ENCODE assay signal across 31 mouse cellular contexts in genomic region chr2:181589732-181590105, GRCm38 (mm10). TPM values are rescaled to one million over a fixed set of nuclear protein-coding genes. Genes with fewer than 3 reads are reported as not detected.
DNase-seq lines count a peak whose midpoint lies in the region; ATAC-seq lines count a peak whose summit lies in the region.
"Had no signal": no experiment of that assay in that cellular context is flagged by ENCODE, and none has a peak within 500 bp of the region (broad histone marks: within the 10 kb centered on the region; RNA-seq: fewer than 3 reads in every experiment).

No protein-coding gene starts in this region.

- no peak overlapping the region for H3K27ac ChIP-seq in liver, embryonic 13.5 days
- no peak overlapping the region for H3K27ac ChIP-seq in liver, embryonic 11.5 days (ENCODE audit: low read depth, low read length)
- H3K27ac ChIP-seq: forebrain, embryonic 13.5 days; heart, embryonic 13.5 days; hindbrain, embryonic 10.5 days; hindbrain, embryonic 15.5 days; liver, embryonic 15.5 days; lung, embryonic 15.5 days; neural tube, embryonic 12.5 days; stomach, embryonic 15.5 days had no signal

- peaks cover 38% of the 10 kb centered on the region for H3K4me1 ChIP-seq in liver, embryonic 13.5 days (replicated peaks)
- peaks cover 24% of the 10 kb centered on the region for H3K4me1 ChIP-seq in liver, embryonic 11.5 days (replicated peaks; ENCODE audit: control insufficient read depth, insufficient read depth, low read length)

- no peak overlapping the region for H3K4me2 ChIP-seq in liver, embryonic 13.5 days
- H3K4me2 ChIP-seq in liver, embryonic 11.5 days = no peak overlapping the region
- H3K4me2 ChIP-seq: forebrain, embryonic 13.5 days; heart, embryonic 13.5 days; hindbrain, embryonic 15.5 days; liver, embryonic 15.5 days; lung, embryonic 15.5 days; midbrain, embryonic 11.5 days; neural tube, embryonic 12.5 days; stomach, embryonic 15.5 days had no signal

- WGBS in liver, embryonic 13.5 days (ENCODE audit: insufficient replicate concordance) = 82% methylated on average over 9 of the region's 9 CpGs
- 95% methylated on average over 9 of the region's 9 CpGs for WGBS in liver, embryonic 11.5 days

- no peaks in the 10 kb centered on the region for H3K9me3 ChIP-seq in liver, embryonic 13.5 days (replicated peaks)
- no peaks in the 10 kb centered on the region for H3K9me3 ChIP-seq in liver, embryonic 11.5 days (ENCODE audit: control insufficient read depth, low read length)
- H3K9me3 ChIP-seq: forebrain, embryonic 13.5 days; G1E; heart, embryonic 13.5 days; hindbrain, embryonic 10.5 days; hindbrain, embryonic 15.5 days; liver, embryonic 15.5 days; lung, embryonic 15.5 days; neural tube, embryonic 12.5 days; stomach, embryonic 15.5 days had no signal

- no peak for ATAC-seq in cerebellum, adult (ENCODE audit: insufficient number of reproducible peaks, low FRiP score, low TSS enrichment)
- ATAC-seq in liver, embryonic 13.5 days (ENCODE audit: low read depth) = no peak
- no peak for ATAC-seq in liver, embryonic 11.5 days (replicated peaks; ENCODE audit: low FRiP score)
- ATAC-seq: forebrain, embryonic 13.5 days; inflammation-experienced regulatory T-cells, adult 6 months had no signal

- peak; percentile 50 for DNase-seq in cerebellum, adult 11-12 months
- peak; percentile 7 to 19 for DNase-seq in gastrocnemius, postnatal 4 days (ENCODE audit: low spot score in 2 of 2)
- DNase-seq in gastrocnemius, adult 8-10 months (ENCODE audit: low spot score in 2 of 2) = no peak
- peak; percentile 0 for DNase-seq in liver, embryonic 13.5 days
- DNase-seq in liver, embryonic 11.5 days (ENCODE audit: low spot score) = no peak
- DNase-seq in testis, postnatal 10 days (ENCODE audit: low spot score) = peak; percentile 42
- DNase-seq in testis, postnatal 14 days (ENCODE audit: low spot score) = no peak
- DNase-seq: adrenal gland, adult 8-10 months; gastrocnemius, postnatal 14 days; heart, adult 18-20 months; heart, postnatal 10 days; kidney, adult 11 months; kidney, postnatal 14 days; left cerebral cortex, postnatal 4 days; right cerebral cortex, adult 18-20 months; thymus, adult 18-20 months; thymus, postnatal 25 days had no signal

- no peaks in the 10 kb centered on the region for H3K27me3 ChIP-seq in liver, embryonic 13.5 days
- H3K27me3 ChIP-seq in liver, embryonic 11.5 days (replicated peaks; ENCODE audit: control insufficient read depth, insufficient read depth, low read length) = no peaks in the 10 kb centered on the region
- H3K27me3 ChIP-seq: forebrain, embryonic 13.5 days; heart, embryonic 13.5 days; hindbrain, embryonic 15.5 days; liver, embryonic 15.5 days; lung, embryonic 15.5 days; neural tube, embryonic 12.5 days; stomach, embryonic 15.5 days had no signal

- no peak overlapping the region for H3K4me3 ChIP-seq in liver, embryonic 13.5 days (replicated peaks)
- no peak overlapping the region for H3K4me3 ChIP-seq in liver, embryonic 11.5 days (ENCODE audit: low read depth, low read length)
- H3K4me3 ChIP-seq: erythroblast, embryonic 14.5 days; forebrain, embryonic 13.5 days; heart, embryonic 13.5 days; hindbrain, embryonic 10.5 days; hindbrain, embryonic 15.5 days; liver, embryonic 15.5 days; lung, embryonic 15.5 days; myocyte; neural tube, embryonic 12.5 days; stomach, embryonic 15.5 days had no signal

- no peak overlapping the region for H3K9ac ChIP-seq in liver, embryonic 13.5 days
- no peak overlapping the region for H3K9ac ChIP-seq in liver, embryonic 11.5 days (ENCODE audit: low read depth, low read length)
- H3K9ac ChIP-seq: forebrain, embryonic 13.5 days; heart, embryonic 13.5 days; liver, embryonic 15.5 days; lung, embryonic 15.5 days; stomach, embryonic 15.5 days had no signal

- H3K36me3 ChIP-seq in liver, embryonic 13.5 days = peaks cover 54% of the 10 kb centered on the region
- H3K36me3 ChIP-seq in liver, embryonic 11.5 days (ENCODE audit: control insufficient read depth, insufficient read depth, low read length) = peaks cover 40% of the 10 kb centered on the region

RNA-seq across cellular contexts. Expression of gene Prpf6, which starts 1.9 kb away (rescaled TPM):
- total RNA-seq in gastrocnemius, postnatal 4 days (2021) = 10 to 100 TPM; 41.9 to 43.9 TPM
- 10 to 100 TPM; 28.8 to 35.0 (median 32.6) TPM for total RNA-seq in gastrocnemius, adult 8-10 months (2022)
- polyA plus RNA-seq in liver, embryonic 13.5 days (2015; fragmentation: Nextera tagmentation; extraction: Ambion mirVana) = 33.6 and 37.3 TPM in 2 replicates
- polyA plus RNA-seq in liver, embryonic 11.5 days (2014; fragmentation: Nextera tagmentation; extraction: Ambion mirVana) = 63.0 and 68.5 TPM in 2 replicates

RNA-seq across cellular contexts. Expression of gene Zfp512b, which starts 2.9 kb away (rescaled TPM):
- total RNA-seq in gastrocnemius, postnatal 4 days (2021) = 10 to 100 TPM; 49.8 to 51.4 TPM
- total RNA-seq in gastrocnemius, adult 8-10 months (2022) = 10 to 100 TPM; 15.4 to 21.2 (median 19.3) TPM
- polyA plus RNA-seq in liver, embryonic 13.5 days (2015; fragmentation: Nextera tagmentation; extraction: Ambion mirVana) = 8.4 and 9.0 TPM in 2 replicates
- polyA plus RNA-seq in liver, embryonic 11.5 days (2014; fragmentation: Nextera tagmentation; extraction: Ambion mirVana) = 31.2 and 33.9 TPM in 2 replicates

RNA-seq across cellular contexts. Expression of gene Uckl1, which starts 5.0 kb away (rescaled TPM):
- 10 to 100 TPM; 40.2 to 49.9 TPM for total RNA-seq in gastrocnemius, postnatal 4 days (2021)
- 10 to 100 TPM; 24.6 to 38.4 (median 28.5) TPM for total RNA-seq in gastrocnemius, adult 8-10 months (2022)
- 19.8 and 22.1 TPM in 2 replicates for polyA plus RNA-seq in liver, embryonic 13.5 days (2015; fragmentation: Nextera tagmentation; extraction: Ambion mirVana)
- 44.5 and 51.2 TPM in 2 replicates for polyA plus RNA-seq in liver, embryonic 11.5 days (2014; fragmentation: Nextera tagmentation; extraction: Ambion mirVana)

RNA-seq across cellular contexts. Expression of gene Samd10, which starts 9.3 kb away (rescaled TPM):
- 1 to 10 TPM; 1.7 to 1.9 TPM for total RNA-seq in gastrocnemius, postnatal 4 days (2021)
- total RNA-seq in gastrocnemius, adult 8-10 months (2022) = 1 to 10 TPM; 1.7 to 4.6 (median 3.7) TPM
- 2.2 and 2.4 TPM in 2 replicates for polyA plus RNA-seq in liver, embryonic 13.5 days (2015; fragmentation: Nextera tagmentation; extraction: Ambion mirVana)
- 6.2 and 6.8 TPM in 2 replicates for polyA plus RNA-seq in liver, embryonic 11.5 days (2014; fragmentation: Nextera tagmentation; extraction: Ambion mirVana)
- polyA plus RNA-seq: erythroblast, embryonic 14.5 days had no signal

Comparison
In these comparisons a context has a peak if more than half of its experiments do, and no peak if none do; other contexts are left out.
1. DNase-seq: peak in cerebellum, adult 11-12 months (single experiment), gastrocnemius, postnatal 4 days (2 of 2), liver, embryonic 13.5 days (single experiment) and testis, postnatal 10 days (single experiment); none in gastrocnemius, adult 8-10 months (0 of 2), liver, embryonic 11.5 days (single experiment) and testis, postnatal 14 days (single experiment).